Mouse (Mus musculus): ENCODE data around the gene Wdr41. TPM values are rescaled to one million over a fixed set of nuclear protein-coding genes. Genes with fewer than 3 reads are reported as not detected.

Gene Wdr41
- polyA plus RNA-seq, 2 experiments = 20.4 to 24.4 TPM

DNA sequence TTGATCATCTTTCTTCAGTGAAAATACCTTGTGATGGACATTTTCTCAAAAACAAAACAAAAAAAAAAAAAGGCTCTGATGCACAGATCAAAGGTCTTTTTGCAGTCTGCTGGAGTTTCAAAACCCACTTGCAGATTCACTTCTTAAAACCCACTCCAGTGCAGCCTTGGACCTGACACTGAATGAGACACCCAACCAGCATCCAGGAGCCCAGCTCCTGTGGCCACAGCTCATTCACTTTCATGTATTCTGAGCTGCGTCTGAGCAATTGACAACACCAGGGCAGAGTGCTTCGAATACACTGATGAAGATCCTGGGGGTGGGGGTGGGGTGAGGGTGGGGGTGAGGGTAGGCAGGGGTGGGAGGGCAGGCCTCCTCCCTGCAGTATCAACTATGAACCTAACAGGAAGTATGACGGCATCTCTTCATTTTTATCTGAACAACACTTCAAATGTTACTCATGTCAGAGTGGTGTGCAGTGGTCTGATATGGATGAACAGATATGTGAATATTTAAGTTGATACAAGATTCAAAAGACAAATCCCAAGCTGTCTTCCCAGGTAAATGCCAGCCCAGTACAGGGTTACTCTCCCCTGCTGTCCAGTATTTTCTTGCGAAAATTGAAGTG, 87.4 kb downstream of the Wdr41 start:
- no peak overlapping the region for H3K27ac ChIP-seq (replicated peaks; ENCODE audit: low read depth, low read length)
- no peaks in the 10 kb centered on the region for H3K27me3 ChIP-seq (ENCODE audit: control insufficient read depth, insufficient read depth, low read length)
- H3K4me1 ChIP-seq (ENCODE audit: control insufficient read depth, insufficient read depth, low read length) = no peaks in the 10 kb centered on the region
- WGBS = 69% methylated on average over 4 of the region's 4 CpGs
- H3K4me3 ChIP-seq (replicated peaks; ENCODE audit: low read length) = no peak overlapping the region
- DNase-seq (ENCODE audit: low spot score) (no peak), ATAC-seq (ENCODE audit: low FRiP score, low read depth) (no peak)
- H3K4me2 ChIP-seq (replicated peaks; ENCODE audit: low read depth, low read length, severe bottlenecking) = no peak overlapping the region
- H3K9ac ChIP-seq (ENCODE audit: low read depth, low read length, severe bottlenecking) = no peak overlapping the region
- TF ChIP-seq POLR2A (IDR thresholded peaks at IDR 0.05; ENCODE audit: borderline replicate concordance, extremely low read depth, insufficient read depth, insufficient read length) = no peak
- no peaks in the 10 kb centered on the region for H3K36me3 ChIP-seq (ENCODE audit: control insufficient read depth, insufficient read depth, low read length)
- no peaks in the 10 kb centered on the region for H3K9me3 ChIP-seq (ENCODE audit: control insufficient read depth, low read length)

DNA sequence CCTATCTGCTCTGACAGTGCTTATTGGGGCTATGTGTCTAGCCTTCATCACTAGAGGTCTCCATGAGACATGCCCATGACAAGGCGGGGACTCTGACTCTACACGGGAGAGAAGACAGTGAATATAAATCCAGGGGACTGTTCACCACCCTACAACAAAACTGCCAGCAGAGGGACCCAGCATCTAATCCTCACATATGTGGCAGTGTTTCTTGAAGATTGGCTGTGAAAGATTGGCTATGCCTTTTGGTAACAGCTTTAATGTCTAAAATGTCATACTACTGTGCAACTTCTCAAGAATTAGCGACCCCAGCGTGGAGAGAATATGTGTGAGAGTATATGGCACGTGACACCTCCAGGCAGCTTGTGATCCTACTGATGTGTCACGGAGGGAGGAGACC, 91.7 kb downstream of the Wdr41 start:
- 65% methylated on average over 6 of the region's 6 CpGs for WGBS
- no peaks in the 10 kb centered on the region for H3K9me3 ChIP-seq (ENCODE audit: control insufficient read depth, low read length)
- H3K27me3 ChIP-seq (ENCODE audit: control insufficient read depth, insufficient read depth, low read length) = no peaks in the 10 kb centered on the region
- H3K4me3 ChIP-seq (replicated peaks; ENCODE audit: low read length) = no peak overlapping the region
- TF ChIP-seq POLR2A (IDR thresholded peaks at IDR 0.05; ENCODE audit: borderline replicate concordance, extremely low read depth, insufficient read depth, insufficient read length) = no peak
- H3K4me2 ChIP-seq (replicated peaks; ENCODE audit: low read depth, low read length, severe bottlenecking) = no peak overlapping the region
- no peak overlapping the region for H3K9ac ChIP-seq (ENCODE audit: low read depth, low read length, severe bottlenecking)
- ATAC-seq (ENCODE audit: low FRiP score, low read depth) (no peak), DNase-seq (ENCODE audit: low spot score) (no peak)
- no peaks in the 10 kb centered on the region for H3K4me1 ChIP-seq (ENCODE audit: control insufficient read depth, insufficient read depth, low read length)
- no peaks in the 10 kb centered on the region for H3K36me3 ChIP-seq (ENCODE audit: control insufficient read depth, insufficient read depth, low read length)
- H3K27ac ChIP-seq (replicated peaks; ENCODE audit: low read depth, low read length) = no peak overlapping the region

GRCm38 (mm10) chr13:95070268-95070667, 94.1 kb downstream of the Wdr41 start:
- Histone ChIP-seq H3K9ac (ENCODE audit: low read depth, low read length, severe bottlenecking) (no peak overlapping the region), H3K27me3 (ENCODE audit: control insufficient read depth, insufficient read depth, low read length) (no peaks in the 10 kb centered on the region), H3K36me3 (ENCODE audit: control insufficient read depth, insufficient read depth, low read length) (no peaks in the 10 kb centered on the region), H3K4me1 (ENCODE audit: control insufficient read depth, insufficient read depth, low read length) (no peaks in the 10 kb centered on the region), H3K27ac (replicated peaks; ENCODE audit: low read depth, low read length) (no peak overlapping the region), H3K4me3 (replicated peaks; ENCODE audit: low read length) (no peak overlapping the region), H3K9me3 (ENCODE audit: control insufficient read depth, low read length) (no peaks in the 10 kb centered on the region), H3K4me2 (replicated peaks; ENCODE audit: low read depth, low read length, severe bottlenecking) (no peak overlapping the region)
- DNase-seq (ENCODE audit: low spot score) = no peak
- TF ChIP-seq POLR2A (IDR thresholded peaks at IDR 0.05; ENCODE audit: borderline replicate concordance, extremely low read depth, insufficient read depth, insufficient read length) = no peak
- no peak for ATAC-seq (ENCODE audit: low FRiP score, low read depth)

Other genes with a start within 250 kb of the Wdr41 start
- 154 and 408 TPM in 2 replicates for gene Tbca, start 187.4 kb upstream of the Wdr41 start, polyA plus RNA-seq (2012; rRNA removed)
- 242 and 250 TPM in 2 replicates for gene Tbca, start 187.4 kb upstream of the Wdr41 start, polyA plus RNA-seq (2014; fragmentation: Nextera tagmentation; extraction: Ambion mirVana)
- 0.03 and 0.05 TPM in 2 replicates for gene Otp, start 100.7 kb upstream of the Wdr41 start, polyA plus RNA-seq (2012; rRNA removed)
- not detected in 2 replicates for gene Otp, start 100.7 kb upstream of the Wdr41 start, polyA plus RNA-seq (2014; fragmentation: Nextera tagmentation; extraction: Ambion mirVana)